Mouse (Mus musculus): ENCODE data around the gene Nrg3.

- TF ChIP-seq CTCF (IDR thresholded peaks at IDR 0.05; ENCODE audit: low read depth) (no peak), EP300 (optimal IDR thresholded peaks at IDR 0.05) (no peak)
Measured at GRCm38 (mm10) chr14:39079461-39079860, 393.4 kb downstream of the Nrg3 start.
